Mouse (Mus musculus) thymus, postnatal 36 days (tissue): ENCODE measurements around the gene Ahcy.
A peak's percentile ranks its signal among the peaks of the same experiment; 100 is the strongest.
"Not testable (repeated sequence)": the region's sequence is repeated elsewhere in the genome, so short reads cannot be mapped to it uniquely, and the experiment has no call there.

Source experiments
- DNase-seq, 2 experiments: peaks; one replicate each; pipeline ENCODE4 v3.0.0; 2022; ENCODE audit warnings: mixed read lengths in 2 of 2

Ahcy gene

DNA sequence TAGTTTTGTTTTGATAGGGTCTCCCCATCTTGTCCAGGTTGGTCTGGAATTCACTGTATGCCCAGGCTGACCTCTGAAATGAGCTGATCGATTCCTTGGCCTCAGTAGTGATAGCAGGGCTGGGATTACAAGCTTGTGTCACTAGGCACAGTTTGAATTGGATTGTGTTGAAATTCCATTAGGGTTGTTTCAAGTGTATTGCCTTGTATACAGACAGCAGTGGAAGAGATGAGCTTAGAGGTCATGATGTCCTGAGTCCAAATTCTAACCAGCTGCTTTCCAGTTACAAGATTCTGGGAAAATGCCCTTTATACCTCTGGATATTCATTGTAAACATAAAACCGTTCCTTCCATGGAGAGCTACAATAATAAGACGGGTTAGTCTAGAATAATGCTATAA is 950 bp downstream of the Ahcy start:
- DNase-seq, result no peak

GRCm38 (mm10) chr2:155072353-155073145 is 1.7 kb downstream of the Ahcy start:
- DNase-seq, result no peak

- DNase-seq, result no peak
Measured at GRCm38 (mm10) chr2:155071027-155071426, 3.3 kb downstream of the Ahcy start.

GRCm38 (mm10) chr2:155057361-155057760 is 16.9 kb downstream of the Ahcy start:
- no peak for DNase-seq

DNA sequence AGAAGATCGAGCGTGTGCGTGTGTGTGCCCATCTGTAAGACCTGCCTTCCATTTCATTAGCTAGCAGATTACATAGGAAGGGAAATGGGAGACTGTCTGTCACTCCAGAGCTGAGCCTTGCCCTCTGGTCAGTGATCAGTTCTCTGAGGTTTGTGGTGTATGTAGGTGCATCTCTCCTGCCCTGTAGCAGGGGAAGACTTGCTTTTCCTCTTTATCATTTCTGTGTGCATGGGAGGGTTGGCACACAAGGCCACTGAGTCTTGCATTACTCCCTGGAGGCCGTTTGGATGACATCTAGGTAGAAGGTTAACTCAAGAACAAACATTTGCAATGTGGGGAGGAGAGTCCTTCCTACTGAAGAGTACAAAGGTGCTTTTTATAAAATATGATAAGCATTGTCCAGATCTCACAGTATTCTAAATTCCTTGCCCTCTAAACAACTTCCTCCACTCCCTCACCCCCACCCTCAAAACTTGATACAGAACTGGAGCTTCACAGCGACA is 18.2 kb downstream of the Ahcy start:
- no peak for DNase-seq

DNA sequence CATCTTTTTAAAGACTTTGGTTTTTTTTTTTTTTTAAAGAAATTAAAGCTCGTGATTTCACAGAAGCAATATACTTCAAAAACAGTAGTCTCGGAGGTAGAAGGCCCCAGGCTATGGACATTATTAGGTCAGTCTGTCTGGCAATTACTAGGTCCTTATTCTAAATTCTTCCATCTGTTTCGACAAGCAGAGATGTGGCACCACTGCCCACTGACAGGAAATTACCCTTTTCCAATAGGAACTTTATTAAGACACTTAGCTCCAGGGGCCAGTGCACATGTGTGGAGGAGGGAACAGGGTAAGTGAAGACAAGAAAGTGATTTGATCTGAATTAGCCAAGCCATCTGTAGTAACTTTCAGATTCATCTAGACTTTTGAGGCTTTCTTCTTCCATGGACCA is 19.6 kb downstream of the Ahcy start:
- DNase-seq, result no peak

DNA sequence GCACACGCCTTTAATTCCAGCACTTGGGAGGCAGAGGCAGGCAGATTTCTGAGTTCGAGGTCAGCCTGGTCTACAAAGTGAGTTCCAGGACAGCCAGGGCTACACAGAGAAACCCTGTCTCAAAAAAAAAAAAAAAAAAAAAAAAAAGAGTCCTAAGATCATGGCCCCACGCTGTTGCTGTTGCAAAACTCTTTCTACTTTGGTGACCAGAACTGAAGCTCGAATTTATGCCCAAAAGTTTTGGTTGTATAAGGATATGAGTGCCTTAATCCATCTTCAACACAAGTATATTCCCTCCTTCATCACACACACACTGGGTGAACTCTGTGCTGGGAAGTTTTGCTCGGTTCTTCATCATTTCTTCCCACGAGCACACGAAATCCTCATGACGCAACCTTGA is 20.8 kb downstream of the Ahcy start:
- DNase-seq, result not testable (repeated sequence)

DNA sequence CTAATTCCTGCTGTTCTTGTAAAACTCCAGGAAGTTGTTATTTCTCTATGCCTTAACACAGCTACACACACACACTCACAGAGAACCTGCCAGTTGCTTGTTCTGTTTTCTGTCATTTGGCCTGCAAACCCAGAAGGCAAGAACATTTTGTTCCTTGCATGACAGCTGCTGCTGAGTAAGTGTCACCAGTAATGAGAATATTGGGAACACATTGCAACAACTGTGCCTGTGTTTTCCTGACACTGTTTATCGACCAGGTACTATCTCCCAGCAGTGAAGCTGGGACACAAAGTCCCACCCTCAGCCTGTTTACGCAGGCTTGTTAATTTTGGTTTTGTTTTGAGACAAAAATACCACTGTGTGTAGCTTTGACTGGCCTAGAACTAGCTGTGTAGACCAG is 21.6 kb downstream of the Ahcy start:
- DNase-seq, result no peak

DNA sequence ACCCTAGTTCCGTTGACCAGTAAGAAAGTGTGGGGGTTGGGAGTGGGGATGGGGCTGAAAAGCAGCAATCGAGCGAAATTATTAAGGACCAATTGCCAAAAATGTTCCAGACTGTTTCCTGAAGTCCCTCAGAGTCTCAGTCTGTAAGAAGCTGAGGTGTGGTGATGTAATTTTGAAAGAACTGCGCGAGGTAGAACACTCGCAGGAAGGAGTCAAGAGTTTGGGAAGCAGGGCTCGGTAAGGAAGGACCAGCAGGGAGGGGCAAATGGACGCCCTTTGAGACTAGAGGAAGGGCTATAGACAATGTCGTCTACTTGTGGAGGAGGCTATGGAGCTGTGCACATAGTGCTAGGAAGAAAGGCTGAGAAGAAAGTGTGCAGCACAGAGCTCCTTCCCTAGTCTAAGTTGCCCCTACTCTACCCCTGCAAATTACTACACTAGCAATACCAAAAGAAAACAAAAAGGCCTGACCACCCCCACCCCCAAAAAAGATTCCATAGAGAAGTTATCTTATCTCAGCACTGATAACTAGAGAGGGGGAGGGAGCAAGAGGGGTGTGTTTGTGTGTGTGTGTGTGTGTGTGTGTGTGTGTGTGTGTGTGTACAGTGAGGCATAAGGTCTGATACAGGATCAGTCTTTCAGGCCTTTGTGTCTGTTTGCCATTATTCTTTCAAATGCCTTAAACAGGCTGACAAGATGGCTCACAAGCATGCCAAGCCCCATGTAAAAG is 22.5 kb downstream of the Ahcy start:
- DNase-seq, result no peak

GRCm38 (mm10) chr2:155050504-155051236 is 23.6 kb downstream of the Ahcy start:
- DNase-seq, result peak; percentile 97 to 98

DNA sequence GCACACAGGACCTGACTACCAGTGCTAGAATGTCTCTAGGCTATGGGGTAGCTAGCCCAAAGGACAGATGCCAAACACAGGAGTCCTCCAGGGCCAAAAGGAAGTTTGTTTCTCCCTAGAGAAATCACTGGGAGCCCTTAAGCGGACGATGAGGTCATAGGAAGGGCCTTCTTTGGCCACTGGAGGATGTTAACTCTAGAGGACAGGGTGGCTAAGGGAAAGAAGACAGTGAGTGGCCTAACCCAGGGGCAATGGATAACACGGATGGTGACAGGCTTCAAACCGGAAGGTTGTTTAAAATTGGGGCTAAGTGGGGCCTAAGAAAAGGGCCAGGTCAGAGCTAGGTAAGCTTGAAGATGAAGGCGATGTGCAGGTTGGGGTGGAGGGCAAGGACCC is 24.2 kb downstream of the Ahcy start:
- no peak for DNase-seq

GRCm38 (mm10) chr2:155047452-155048178 is 26.7 kb downstream of the Ahcy start:
- peak; percentile 17 to 43 for DNase-seq

- no peak for DNase-seq
Measured at GRCm38 (mm10) chr2:155046803-155047202, 27.5 kb downstream of the Ahcy start.

- DNase-seq, result no peak
Measured at GRCm38 (mm10) chr2:155045075-155045474, 29.2 kb downstream of the Ahcy start.

DNA sequence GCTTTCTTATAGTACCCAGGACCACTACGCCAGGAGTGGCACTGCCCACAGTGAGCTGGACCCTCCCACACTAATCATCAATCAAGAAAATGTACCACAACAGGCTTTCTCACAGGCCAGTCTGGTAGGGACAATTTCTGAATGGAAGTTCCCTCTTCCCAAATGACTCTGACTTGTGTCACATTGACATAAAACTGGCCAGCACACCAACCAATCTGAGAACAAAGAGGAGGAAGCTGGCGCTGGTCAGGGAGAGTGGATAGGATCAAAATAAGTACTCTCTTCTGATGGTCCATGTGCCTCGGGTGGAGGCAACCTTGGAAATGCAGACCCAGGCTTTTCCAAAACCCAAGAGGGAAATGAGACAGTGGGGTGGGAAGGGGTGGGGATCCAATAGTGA is 29.8 kb downstream of the Ahcy start:
- no peak for DNase-seq

- no peak for DNase-seq
Measured at GRCm38 (mm10) chr2:155039956-155040355, 34.3 kb downstream of the Ahcy start.

DNA sequence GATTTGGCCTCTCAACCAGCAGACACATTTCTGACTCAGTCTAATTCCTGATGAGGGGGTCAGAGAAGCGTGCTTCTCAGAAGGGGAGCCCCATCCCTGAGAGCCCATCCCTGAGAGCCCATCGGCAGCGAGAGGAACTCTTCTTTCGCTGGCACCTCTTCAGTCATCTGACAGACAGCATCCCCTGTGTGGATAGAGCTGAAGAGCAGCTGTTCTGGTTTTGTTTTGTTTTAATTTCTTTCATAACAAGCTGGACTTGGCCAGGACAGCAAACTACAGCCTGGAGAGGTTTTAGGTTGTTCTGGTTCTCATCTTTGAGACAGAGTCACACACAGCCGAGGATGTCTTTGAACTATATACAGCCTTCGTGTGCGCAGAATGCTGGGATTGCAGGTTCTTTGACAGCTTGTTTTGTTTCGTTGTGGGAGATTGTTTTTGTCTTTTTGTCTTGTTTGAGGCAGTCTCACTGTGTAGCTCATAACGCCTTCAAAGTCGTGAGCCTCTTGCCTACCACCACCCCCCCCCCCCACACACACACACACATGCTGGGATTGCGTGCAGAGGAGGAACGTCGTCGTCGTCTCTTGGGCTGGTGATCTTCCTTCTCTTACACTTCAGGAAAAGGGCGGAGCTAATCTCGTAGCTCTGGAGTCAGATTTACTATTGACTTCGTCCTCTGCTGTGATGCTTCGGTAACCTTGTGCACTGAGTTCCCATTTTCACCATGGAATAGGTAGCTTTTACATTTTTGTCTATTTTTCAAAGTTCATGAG is 41.2 kb downstream of the Ahcy start:
- no peak for DNase-seq

GRCm38 (mm10) chr2:155030831-155031230 is 43.5 kb downstream of the Ahcy start:
- no peak for DNase-seq

GRCm38 (mm10) chr2:155020247-155020826 is 54.0 kb downstream of the Ahcy start:
- not testable (repeated sequence) for DNase-seq

DNA sequence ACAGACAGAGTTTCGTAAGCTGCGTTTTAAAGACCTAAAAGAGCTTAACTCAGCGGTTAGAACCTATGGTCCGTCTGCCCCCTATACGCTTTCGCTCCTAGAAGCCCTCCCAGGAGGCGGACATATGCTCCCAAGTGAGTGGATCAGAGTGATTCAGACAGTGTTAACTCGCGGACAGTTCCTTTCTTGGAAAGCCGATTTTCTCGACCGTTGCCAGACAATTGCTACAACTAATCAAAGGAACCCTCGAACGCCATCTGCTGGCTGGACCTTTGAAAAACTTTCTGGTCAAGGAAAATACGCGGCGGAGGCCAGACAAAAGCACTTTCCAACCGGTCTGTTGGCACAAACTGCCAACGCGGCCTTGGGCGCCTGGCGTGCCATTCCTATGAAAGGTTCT is 54.6 kb downstream of the Ahcy start:
- peak; percentile 73 to 84 for DNase-seq
